Mouse (Mus musculus): ENCODE measurements around the gene Wdr48. TPM values are rescaled to one million over a fixed set of nuclear protein-coding genes. Genes with fewer than 3 reads are reported as not detected.

Wdr48 gene
- total and polyA plus RNA-seq, 3 experiments: 20.7 to 22.9 (median 21.6) TPM

GRCm38 (mm10) chr9:119969811-119970210 lies 75.1 kb downstream of the Wdr48 start:
- H3K4me3 ChIP-seq: no peak overlapping the region
- no peak for TF ChIP-seq CTCF (IDR thresholded peaks at IDR 0.05)
- TF ChIP-seq EP300 (IDR thresholded peaks at IDR 0.05; ENCODE audit: insufficient read depth, low read depth, low read length): no peak
- TF ChIP-seq POLR2A (IDR thresholded peaks at IDR 0.05; ENCODE audit: insufficient read depth, low read depth, low read length): no peak
- no peaks in the 10 kb centered on the region for H3K27me3 ChIP-seq (ENCODE audit: control insufficient read depth, insufficient read depth, low read length)
- H3K27ac ChIP-seq: no peak overlapping the region; the same call in 1 of the 2 replicates
- DNase-seq: peak in 1 of 2 experiments; percentile 17
- H3K79me2 ChIP-seq (replicated peaks; ENCODE audit: control insufficient read depth, insufficient read depth, low read length): no peaks in the 10 kb centered on the region
- 82% methylated on average over 7 of the region's 7 CpGs for WGBS
- H3K36me3 ChIP-seq (ENCODE audit: control insufficient read depth, insufficient read depth, low read length): peaks cover 4% of the 10 kb centered on the region
- intact Hi-C loops (cut with DNase I): no loop called here
- peaks cover 9% of the 10 kb centered on the region for H3K4me1 ChIP-seq (ENCODE audit: control insufficient read depth, insufficient read depth, low read length)
- H3K9ac ChIP-seq (ENCODE audit: low read depth, low read length): no peak overlapping the region

DNA sequence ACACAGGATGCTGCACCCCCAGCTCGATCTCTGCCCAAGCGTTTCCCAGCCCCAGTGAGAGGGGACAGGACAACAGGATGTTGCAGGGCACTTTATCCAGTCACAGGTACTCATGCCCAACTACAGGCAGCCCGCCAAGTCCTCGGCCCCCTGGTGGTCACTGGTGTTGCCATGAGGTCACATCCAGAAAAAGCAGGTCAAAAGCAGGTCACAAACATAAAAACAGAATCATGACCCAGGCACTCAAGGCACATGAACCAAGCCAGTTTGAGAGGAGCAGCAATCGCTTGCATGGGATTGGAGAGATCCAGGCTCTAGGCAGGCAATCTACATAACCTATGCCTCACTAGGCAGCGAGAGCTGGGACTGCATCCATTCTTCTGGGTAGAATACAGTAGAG lies 75.5 kb downstream of the Wdr48 start:
- DNase-seq: peak; percentile 48 to 73
- no peaks in the 10 kb centered on the region for H3K27me3 ChIP-seq (ENCODE audit: control insufficient read depth, insufficient read depth, low read length)
- intact Hi-C loops (cut with DNase I): no loop called here
- H3K9ac ChIP-seq (ENCODE audit: low read depth, low read length): no peak overlapping the region
- peak overlapping the region; percentile 11; the same call in 1 of the 2 replicates for H3K27ac ChIP-seq
- WGBS: 31% methylated on average over 6 of the region's 6 CpGs
- peaks cover 4% of the 10 kb centered on the region for H3K36me3 ChIP-seq (ENCODE audit: control insufficient read depth, insufficient read depth, low read length)
- peaks cover 9% of the 10 kb centered on the region for H3K4me1 ChIP-seq (ENCODE audit: control insufficient read depth, insufficient read depth, low read length)
- TF ChIP-seq CTCF (IDR thresholded peaks at IDR 0.05) (peak; percentile 64), POLR2A (IDR thresholded peaks at IDR 0.05; ENCODE audit: insufficient read depth, low read depth, low read length) (no peak), EP300 (IDR thresholded peaks at IDR 0.05; ENCODE audit: insufficient read depth, low read depth, low read length) (no peak)
- H3K4me3 ChIP-seq: no peak overlapping the region
- no peaks in the 10 kb centered on the region for H3K79me2 ChIP-seq (replicated peaks; ENCODE audit: control insufficient read depth, insufficient read depth, low read length)

- Histone ChIP-seq H3K27ac (peak overlapping the region; percentile 11; the same call in 1 of the 2 replicates), H3K4me3 (no peak overlapping the region), H3K9ac (ENCODE audit: low read depth, low read length) (no peak overlapping the region), H3K36me3 (ENCODE audit: control insufficient read depth, insufficient read depth, low read length) (peaks cover 4% of the 10 kb centered on the region), H3K79me2 (replicated peaks; ENCODE audit: control insufficient read depth, insufficient read depth, low read length) (no peaks in the 10 kb centered on the region), H3K4me1 (ENCODE audit: control insufficient read depth, insufficient read depth, low read length) (peaks cover 9% of the 10 kb centered on the region), H3K27me3 (ENCODE audit: control insufficient read depth, insufficient read depth, low read length) (no peaks in the 10 kb centered on the region)
- DNase-seq: peak in 1 of 2 experiments; percentile 45
- no peak for TF ChIP-seq CTCF (IDR thresholded peaks at IDR 0.05)
- 0 out of 2 replicates have a peak, but pooled peaks have one; percentile 21 for TF ChIP-seq EP300 (IDR thresholded peaks at IDR 0.05; ENCODE audit: insufficient read depth, low read depth, low read length)
- WGBS: 75% methylated on average over 7 of the region's 7 CpGs
- intact Hi-C loops (cut with DNase I): no loop called here
These were observed 76.3 kb downstream of the Wdr48 start for GRCm38 (mm10) chr9:119970763-119971656.

GRCm38 (mm10) chr9:119972166-119972565 lies 77.5 kb downstream of the Wdr48 start:
- H3K36me3 ChIP-seq (ENCODE audit: control insufficient read depth, insufficient read depth, low read length): peaks cover 4% of the 10 kb centered on the region
- TF ChIP-seq EP300 (IDR thresholded peaks at IDR 0.05; ENCODE audit: insufficient read depth, low read depth, low read length) (no peak), CTCF (IDR thresholded peaks at IDR 0.05) (no peak), POLR2A (IDR thresholded peaks at IDR 0.05; ENCODE audit: insufficient read depth, low read depth, low read length) (no peak)
- H3K27ac ChIP-seq: no peak overlapping the region
- DNase-seq: no peak
- H3K79me2 ChIP-seq (replicated peaks; ENCODE audit: control insufficient read depth, insufficient read depth, low read length): no peaks in the 10 kb centered on the region
- no peak overlapping the region for H3K4me3 ChIP-seq
- H3K9ac ChIP-seq (ENCODE audit: low read depth, low read length): no peak overlapping the region
- peaks cover 15% of the 10 kb centered on the region for H3K4me1 ChIP-seq (ENCODE audit: control insufficient read depth, insufficient read depth, low read length)
- H3K27me3 ChIP-seq (ENCODE audit: control insufficient read depth, insufficient read depth, low read length): no peaks in the 10 kb centered on the region
- 75% methylated on average over 10 of the region's 10 CpGs for WGBS
- intact Hi-C loops (cut with DNase I): no loop called here

DNA sequence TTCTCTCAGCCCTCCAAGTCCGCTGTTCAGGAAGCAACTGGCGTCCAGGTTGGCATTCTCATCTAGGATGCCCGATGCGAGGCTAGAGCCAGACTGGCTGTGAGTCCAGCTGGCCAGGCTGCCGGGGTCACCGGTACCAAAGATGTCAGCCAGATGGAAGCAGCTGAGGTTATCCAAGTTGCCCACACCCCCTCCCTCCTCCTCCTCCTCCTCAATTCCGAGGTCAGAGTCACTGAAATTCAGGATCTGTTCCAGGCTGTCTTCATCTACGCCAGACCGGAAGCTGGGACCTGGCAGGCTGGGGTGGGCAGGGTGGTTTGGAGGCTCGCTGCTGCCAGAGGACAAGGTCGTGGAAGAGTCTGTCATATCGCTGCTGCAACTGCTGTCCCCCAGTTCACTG lies 77.9 kb downstream of the Wdr48 start:
- 53% methylated on average over 12 of the region's 12 CpGs for WGBS
- intact Hi-C loops (cut with DNase I): no loop called here
- Histone ChIP-seq H3K27ac (peak overlapping the region; percentile 23; the same call in 1 of the 2 replicates), H3K27me3 (ENCODE audit: control insufficient read depth, insufficient read depth, low read length) (no peaks in the 10 kb centered on the region), H3K79me2 (replicated peaks; ENCODE audit: control insufficient read depth, insufficient read depth, low read length) (no peaks in the 10 kb centered on the region), H3K4me3 (no peak overlapping the region), H3K9ac (ENCODE audit: low read depth, low read length) (no peak overlapping the region), H3K4me1 (ENCODE audit: control insufficient read depth, insufficient read depth, low read length) (peaks cover 18% of the 10 kb centered on the region), H3K36me3 (ENCODE audit: control insufficient read depth, insufficient read depth, low read length) (peaks cover 4% of the 10 kb centered on the region)
- TF ChIP-seq EP300 (IDR thresholded peaks at IDR 0.05; ENCODE audit: insufficient read depth, low read depth, low read length) (0 out of 2 replicates have a peak, but pooled peaks have one; percentile 47), POLR2A (IDR thresholded peaks at IDR 0.05; ENCODE audit: insufficient read depth, low read depth, low read length) (no peak), CTCF (IDR thresholded peaks at IDR 0.05) (no peak)
- DNase-seq: peak; percentile 57 to 82

GRCm38 (mm10) chr9:119973281-119973680 lies 78.6 kb downstream of the Wdr48 start:
- no peak for DNase-seq
- Histone ChIP-seq H3K9ac (ENCODE audit: low read depth, low read length) (no peak overlapping the region), H3K4me1 (ENCODE audit: control insufficient read depth, insufficient read depth, low read length) (peaks cover 24% of the 10 kb centered on the region), H3K4me3 (no peak overlapping the region), H3K27ac (no peak overlapping the region; the same call in 1 of the 2 replicates), H3K36me3 (ENCODE audit: control insufficient read depth, insufficient read depth, low read length) (peaks cover 4% of the 10 kb centered on the region), H3K79me2 (replicated peaks; ENCODE audit: control insufficient read depth, insufficient read depth, low read length) (no peaks in the 10 kb centered on the region), H3K27me3 (ENCODE audit: control insufficient read depth, insufficient read depth, low read length) (no peaks in the 10 kb centered on the region)
- 85% methylated on average over 23 of the region's 23 CpGs for WGBS
- intact Hi-C loops (cut with DNase I): no loop called here
- TF ChIP-seq POLR2A (IDR thresholded peaks at IDR 0.05; ENCODE audit: insufficient read depth, low read depth, low read length): no peak
- TF ChIP-seq CTCF (IDR thresholded peaks at IDR 0.05): no peak
